Mouse (Mus musculus) heart, postnatal 36 days (tissue): ENCODE measurements around the gene Hmgcs1. TPM values are rescaled to one million over a fixed set of nuclear protein-coding genes. Genes with fewer than 3 reads are reported as not detected.
"Not testable (repeated sequence)": the region's sequence is repeated elsewhere in the genome, so short reads cannot be mapped to it uniquely, and the experiment has no call there.

Source experiments
- DNase-seq, 2 experiments: peaks; one replicate each; pipeline ENCODE4 v3.0.0; 2021 to 2022
- intact Hi-C: fragments of 180-260 bp; cut with DNase I; formaldehyde crosslinking; loops from one replicate; pipeline ENCODE4 v1.15.1; 2025
- total RNA-seq, 2 experiments: library from RNA; stranded (reverse); gene quantifications; 2 replicates each; pipeline ENCODE4 v1.2.3; 2021

The Hmgcs1 gene
- 10 to 100 TPM; 38.6 to 39.0 TPM for total RNA-seq

DNA sequence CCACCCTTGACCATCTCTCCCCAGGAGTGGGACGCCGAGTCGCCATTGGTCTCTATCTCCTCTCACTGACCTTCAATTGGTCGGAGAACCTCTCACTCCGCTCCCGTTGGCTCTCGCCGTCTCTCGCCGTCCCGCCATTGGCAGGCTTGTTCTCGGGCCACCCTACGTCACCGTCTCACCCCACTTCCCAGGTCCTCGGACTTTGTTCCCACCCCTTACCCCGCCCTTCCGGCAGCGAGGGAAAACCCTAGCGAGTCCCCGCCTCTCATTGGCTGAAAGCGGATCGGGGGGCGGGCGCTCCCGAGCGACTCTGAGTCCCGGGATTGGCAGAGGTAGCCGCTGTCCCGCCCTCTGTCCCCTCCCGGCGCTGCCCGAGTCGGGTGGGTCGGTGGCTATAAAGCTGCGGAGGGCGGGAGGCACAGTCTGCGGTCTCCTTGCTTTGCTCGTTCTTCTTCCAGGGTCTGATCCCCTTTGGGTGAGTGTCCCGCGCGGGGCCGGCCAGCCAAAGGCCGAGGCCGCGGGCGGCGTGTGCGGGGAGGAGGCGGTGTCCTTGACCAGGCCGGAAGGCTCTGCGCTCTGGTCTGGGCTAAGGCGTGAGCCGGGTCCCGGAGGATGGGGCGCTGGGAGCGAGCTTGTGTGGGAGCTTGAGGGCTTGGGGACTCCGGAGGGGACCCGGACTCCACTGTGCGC lies at the start of gene Hmgcs1:
Gene Hmgcs1 (plus strand): TSS at position 341 of the 690 bp plus-strand sequence.
- intact Hi-C loops: loop anchor here (2.0 kb wide), 1 partner anchor 101 kb away; the partner anchor contains the start of gene Zfp131
- peak; percentile 95 to 96 for DNase-seq

DNA sequence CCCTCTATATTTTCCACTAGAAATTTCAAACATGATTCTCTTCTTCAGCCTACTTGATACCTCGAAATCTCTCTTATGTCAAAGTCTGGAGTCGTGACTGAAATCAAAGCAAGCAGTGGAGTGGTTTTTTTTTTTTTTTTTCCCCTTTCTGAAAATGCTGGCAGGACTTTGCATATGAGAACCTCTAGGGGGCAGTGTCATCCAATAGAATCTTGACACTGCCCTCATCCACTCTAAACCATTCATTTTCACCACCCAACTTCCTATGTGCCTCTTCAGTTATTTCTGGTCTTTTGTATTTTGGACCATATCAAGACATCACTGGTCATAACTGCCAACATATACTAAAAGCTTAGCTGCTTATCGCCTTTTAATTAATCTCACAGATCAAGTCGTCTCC lies 49.7 kb upstream of the Hmgcs1 start:
- DNase-seq: peak in 1 of 2 experiments; percentile 23
- intact Hi-C loops: loop anchor here (2.0 to 5.0 kb wide), 2 partner anchors 82 to 160 kb away; no protein-coding TSS in a partner anchor

DNA sequence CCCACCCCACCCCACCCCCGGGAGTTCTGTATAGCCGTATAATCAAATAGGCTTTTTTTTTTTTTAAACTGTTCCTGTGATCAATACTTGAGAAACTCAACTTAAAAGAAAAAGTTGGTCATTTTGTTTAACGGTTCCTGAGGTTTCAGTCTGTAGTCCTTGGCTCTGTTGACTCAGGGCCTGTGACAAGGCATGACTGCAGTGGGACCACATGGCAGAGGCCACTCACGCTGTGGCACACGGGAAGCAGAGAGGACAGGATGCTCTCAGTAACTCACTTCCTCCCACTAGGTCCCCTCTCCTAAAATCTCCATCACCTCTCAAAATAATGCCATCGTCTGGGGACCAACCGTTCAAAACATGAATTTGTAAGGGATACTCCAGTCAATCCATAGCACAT lies 49.0 kb upstream of the Hmgcs1 start:
- intact Hi-C loops: loop anchor here (2.0 to 5.0 kb wide), 2 partner anchors 81 to 160 kb away; no protein-coding TSS in a partner anchor
- no peak for DNase-seq

DNA sequence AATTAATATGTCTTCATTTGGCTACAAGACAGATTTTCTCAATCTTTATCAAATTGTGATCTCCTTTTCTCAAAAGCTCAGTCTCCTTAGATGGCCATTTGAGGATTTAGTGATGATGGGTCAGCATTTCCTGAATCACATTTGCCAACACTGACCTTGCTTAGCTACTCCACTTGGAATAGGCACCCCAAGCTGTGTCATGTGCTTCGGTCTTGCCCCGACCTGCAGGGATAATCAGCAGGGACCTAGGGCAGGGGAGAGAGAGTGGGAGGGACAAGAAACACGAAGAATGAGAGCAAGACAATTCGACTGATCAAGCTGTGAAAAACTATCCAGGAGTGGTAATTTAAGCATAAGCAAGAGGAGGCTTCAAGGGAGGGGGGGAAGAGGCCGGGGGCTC lies 45.4 kb upstream of the Hmgcs1 start:
- no peak for DNase-seq
- intact Hi-C loops: loop anchor here (5.0 kb wide), 1 partner anchor 78 kb away; no protein-coding TSS in a partner anchor

DNA sequence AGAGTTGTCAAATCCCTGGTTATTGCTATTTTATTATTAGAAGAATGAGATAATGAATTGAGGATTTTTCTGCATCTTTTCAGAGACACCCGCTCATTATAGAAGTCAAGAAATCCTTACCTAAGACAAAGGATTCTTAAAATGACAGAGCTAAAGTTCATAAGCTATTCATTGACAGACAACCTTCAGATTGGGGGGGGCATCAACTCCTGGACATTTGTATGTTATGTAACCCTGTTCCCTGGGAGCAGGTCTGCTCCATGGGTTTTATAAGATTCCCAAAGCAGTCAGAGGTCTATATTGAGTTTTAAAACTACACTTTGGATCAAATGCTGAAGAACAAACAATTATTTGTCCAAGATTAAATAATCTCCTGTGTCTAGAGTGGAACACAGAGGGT lies 43.7 kb upstream of the Hmgcs1 start:
- intact Hi-C loops: no loop called here
- DNase-seq: no peak

DNA sequence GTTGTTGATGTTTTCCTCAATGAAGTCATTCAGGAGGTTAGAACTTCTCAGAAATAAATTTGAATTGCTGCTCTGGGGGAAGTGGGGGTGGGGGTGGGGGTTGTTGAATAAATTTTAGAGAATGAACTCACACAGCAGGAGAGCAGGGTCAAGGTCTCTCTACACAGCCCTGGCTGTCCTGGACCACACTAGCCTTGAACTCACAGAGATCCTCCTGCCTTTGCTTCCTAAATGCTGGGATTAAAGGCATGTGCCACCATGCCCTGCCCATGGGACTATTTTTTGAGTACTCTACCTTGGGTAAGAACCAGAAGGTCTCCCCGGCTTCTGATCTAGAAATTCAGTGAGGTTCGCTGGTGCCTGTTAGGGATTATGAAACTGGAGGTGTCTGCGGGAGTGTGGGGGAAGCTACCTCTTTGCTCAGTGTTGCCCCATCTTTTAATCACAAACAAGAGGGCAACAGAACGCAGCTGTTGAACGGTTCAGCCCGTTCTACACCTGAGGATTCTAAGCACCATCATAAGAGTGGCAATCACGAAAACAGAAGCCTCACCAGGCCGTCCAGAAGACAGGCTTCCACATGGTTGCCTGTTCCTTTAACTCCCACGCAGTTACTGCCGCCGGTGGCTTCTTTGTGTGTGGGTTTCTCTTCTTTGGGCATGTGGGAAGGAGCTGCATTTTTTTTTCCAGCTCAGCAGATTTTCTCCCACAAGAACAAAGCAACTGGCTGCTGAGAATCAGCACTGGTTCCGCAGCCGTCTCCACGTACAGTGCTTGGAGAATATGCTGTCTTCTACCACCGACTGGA lies 41.1 kb upstream of the Hmgcs1 start:
- intact Hi-C loops: no loop called here
- no peak for DNase-seq

DNA sequence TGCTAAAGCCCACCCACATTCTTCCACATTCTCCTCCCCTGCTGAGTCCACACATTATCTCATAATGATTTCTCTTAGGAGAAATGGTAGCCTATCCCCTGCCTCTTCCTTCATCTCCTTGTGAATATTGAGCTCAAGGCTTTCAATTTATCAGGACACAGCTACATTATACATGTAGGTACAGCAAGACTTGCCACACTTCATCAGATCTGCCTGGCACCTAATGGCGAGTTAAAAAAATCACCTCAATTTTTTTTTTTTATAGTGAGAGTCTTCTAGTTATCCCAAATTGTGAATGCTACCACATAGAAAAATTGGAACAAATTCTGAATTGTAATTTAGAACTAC lies 40.5 kb upstream of the Hmgcs1 start:
- intact Hi-C loops: no loop called here

DNA sequence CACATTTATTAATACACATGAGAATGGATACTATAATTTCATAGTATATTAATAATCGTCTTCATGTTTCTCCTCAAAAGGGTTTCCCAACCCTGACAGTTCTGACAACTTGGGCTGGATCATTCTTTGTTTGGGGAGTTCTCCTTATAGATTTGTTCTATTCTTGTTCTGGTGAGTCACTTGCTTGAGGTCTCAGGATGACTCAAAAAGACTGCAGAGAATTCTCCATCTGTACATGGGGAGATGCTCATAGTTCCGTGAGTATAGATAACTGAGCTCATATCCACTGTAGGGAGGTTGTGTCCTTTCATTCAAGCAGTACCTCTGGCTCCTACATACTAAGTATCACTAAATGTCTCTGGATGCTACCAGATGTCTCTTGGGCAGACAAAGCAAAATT lies 35.4 kb upstream of the Hmgcs1 start:
- intact Hi-C loops: no loop called here
- no peak for DNase-seq

More for the DNA sequence above, 40.5 kb upstream of the Hmgcs1 start:
- no peak for DNase-seq

DNA sequence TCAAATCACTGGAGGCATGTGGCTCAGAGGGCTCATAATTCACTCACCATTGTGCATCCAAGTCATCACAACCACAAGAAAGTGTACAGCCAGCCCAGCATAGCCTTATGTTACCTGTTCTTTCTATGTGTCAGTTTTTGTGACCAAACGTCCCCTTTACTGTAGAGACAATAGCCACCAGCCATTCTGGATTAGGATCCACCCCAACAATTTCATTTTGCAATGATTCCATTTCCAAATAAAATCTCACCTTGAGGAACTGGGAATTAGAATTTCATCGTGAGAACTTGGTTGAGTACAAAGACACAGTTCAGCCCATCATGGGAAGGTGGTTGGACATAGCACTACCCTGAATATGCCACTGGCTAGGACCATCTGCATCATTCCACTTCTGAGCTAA lies 33.9 kb upstream of the Hmgcs1 start:
- no peak for DNase-seq
- intact Hi-C loops: no loop called here

DNA sequence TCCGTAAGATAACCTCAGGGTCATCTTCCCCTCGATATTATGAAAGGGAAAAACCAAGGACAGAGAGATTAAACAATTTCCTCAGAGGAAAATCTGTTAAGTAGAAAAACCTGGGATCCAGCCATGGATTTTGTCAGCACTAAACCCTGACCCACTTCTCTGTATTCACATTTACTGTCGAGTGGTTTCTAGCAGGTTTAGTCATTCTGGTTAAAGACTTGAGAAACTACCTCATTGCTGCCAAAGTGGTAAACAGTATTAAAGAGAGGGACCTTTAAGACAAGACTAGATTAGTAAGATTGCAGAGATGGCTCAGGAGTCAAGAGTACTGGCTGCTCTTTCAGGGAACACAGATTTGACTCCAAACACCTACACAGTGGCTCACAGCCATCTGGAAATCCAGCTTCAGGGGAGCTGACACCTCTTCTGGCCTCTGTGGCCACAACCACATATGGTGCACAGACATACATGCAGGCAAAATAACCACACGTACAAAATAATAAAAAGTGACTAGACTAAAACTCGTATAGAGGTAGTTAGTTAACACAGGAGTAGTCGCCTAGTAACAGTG lies 33.2 kb upstream of the Hmgcs1 start:
- intact Hi-C loops: no loop called here
- DNase-seq: no peak

DNA sequence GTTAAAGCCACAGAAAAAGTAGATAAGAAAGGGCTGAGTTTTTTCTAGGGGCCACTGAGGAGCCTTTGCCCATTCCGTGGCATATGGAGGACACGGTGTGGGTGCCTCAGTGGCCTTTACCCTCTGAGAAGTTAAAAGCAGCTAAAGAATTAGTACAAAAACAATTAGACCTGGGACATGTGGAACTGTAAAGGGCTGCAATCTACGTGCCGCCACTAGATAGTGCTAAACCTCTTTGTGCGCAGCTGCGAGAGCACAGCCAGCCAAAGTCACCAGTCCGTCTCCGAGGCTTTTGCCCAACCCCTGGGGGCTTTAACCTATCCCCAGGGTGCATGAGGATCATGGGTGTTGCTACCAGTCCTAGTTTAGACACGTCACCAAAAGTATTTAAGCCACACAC lies 28.8 kb upstream of the Hmgcs1 start:
- DNase-seq: peak in 1 of 2 experiments; percentile 7
- intact Hi-C loops: not testable (repeated sequence)

DNA sequence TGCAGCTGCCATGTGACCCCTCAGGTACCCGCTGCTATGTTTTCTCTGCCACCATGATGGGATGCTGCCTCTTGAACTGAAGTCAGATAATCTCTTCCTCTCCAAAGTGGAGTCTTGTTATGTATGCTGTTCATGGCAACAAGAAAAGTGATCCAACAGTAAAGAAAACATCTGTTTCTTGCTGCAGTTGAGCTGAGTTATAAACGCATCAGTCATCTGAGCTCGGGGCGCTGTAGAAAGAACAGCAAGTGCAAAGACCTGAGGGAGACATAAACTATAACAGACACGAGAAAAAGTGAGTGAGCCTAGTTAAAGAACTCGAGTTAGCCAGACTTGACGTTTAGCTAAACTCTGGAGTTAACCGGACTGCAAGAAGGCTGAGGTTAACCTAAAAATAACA lies 11.4 kb upstream of the Hmgcs1 start:
- no peak for DNase-seq
- intact Hi-C loops: no loop called here

DNA sequence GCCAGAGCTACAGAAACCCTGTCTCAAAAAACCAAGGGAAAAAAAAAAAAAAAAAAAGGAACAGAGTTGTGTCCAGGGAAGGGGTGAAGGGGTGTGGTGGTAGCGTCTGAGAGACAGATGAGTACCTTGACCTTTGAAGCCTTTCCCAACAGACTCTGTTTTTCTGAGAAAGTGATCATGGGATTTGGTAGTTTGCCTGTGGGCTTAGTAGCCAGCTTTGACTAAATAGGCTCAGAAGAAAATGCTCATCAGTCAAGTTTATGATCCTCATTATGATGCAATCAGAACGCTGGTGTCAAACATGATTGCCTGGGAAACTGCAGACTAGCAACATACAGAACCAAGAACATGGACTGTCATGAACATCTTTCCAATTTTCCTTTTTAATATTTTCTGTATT lies 10.5 kb upstream of the Hmgcs1 start:
- intact Hi-C loops: no loop called here
- no peak for DNase-seq

DNA sequence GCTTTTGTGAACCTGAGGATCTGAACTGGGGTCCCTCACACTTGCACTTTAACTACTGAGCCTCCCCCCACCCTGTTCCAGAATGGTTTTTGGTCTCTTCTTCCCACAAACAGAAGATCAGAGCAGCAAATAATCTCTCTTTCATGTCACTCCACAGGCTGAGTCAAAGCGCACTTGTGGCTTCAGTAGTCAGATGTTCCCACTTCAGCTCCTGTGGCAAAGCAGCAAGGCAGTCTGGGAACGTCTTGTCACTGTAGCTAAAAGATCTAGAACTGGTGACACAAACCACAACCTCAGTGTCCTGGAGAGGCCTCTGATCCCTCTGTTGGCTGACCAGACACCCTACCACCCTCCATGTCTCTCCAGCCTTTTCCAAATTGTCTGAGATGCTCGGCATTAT lies 9.0 kb upstream of the Hmgcs1 start:
- intact Hi-C loops: no loop called here
- DNase-seq: no peak

DNA sequence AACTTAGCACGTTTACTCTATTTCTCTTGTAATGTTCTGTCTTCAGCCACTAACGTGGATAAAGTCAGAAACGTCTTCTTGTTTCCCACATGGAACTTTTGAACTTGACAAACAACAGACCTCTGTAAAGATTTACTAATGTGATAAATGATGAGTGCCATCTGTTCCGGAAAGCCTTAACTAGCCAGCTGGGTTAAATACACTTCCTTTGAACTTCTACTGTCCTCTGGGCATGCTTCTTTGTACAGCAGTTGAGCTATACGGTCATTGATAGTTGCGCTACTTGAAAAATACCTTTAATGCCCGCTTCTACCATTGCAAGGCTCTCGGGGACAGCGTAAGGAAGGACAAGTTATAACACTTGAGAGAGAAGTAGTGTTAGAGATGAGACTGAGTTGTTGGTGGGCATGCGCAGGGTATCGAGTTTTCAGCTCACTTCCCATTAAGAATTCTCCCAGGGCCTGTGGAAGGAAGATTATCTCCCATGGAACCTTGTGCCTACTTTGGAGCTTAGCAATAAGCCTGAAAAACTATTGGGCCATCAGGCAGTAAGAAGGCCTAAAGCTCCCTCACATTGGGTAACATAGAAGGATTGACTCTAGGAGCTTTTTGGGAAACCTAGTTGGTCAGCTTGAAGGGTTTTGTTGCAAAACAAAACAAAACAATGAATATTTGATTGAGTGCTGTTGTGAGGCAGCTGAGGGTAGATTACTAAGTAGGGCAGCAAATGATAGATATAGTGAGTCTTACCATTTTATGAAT lies 5.6 kb upstream of the Hmgcs1 start:
- DNase-seq: no peak
- intact Hi-C loops: no loop called here

DNA sequence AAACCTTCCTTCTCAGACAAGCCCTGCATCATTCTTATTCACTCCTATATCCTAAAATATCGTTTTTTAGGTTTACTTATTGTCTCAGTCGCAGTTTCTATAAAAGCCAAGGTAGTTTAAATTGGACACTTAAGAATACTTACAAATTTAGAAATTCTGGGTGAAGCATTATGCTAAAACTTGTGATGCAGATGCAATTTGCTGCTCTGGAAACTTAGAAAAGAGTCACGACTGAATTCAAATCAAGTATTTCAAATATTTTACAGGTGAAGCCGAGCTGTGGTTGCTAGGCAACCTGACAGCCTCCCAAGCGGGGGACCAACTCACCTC lies 505 bp upstream of the Hmgcs1 start:
- DNase-seq: no peak
- intact Hi-C loops: loop anchor here (2.0 kb wide), 1 partner anchor 101 kb away; the partner anchor contains the start of gene Zfp131

DNA sequence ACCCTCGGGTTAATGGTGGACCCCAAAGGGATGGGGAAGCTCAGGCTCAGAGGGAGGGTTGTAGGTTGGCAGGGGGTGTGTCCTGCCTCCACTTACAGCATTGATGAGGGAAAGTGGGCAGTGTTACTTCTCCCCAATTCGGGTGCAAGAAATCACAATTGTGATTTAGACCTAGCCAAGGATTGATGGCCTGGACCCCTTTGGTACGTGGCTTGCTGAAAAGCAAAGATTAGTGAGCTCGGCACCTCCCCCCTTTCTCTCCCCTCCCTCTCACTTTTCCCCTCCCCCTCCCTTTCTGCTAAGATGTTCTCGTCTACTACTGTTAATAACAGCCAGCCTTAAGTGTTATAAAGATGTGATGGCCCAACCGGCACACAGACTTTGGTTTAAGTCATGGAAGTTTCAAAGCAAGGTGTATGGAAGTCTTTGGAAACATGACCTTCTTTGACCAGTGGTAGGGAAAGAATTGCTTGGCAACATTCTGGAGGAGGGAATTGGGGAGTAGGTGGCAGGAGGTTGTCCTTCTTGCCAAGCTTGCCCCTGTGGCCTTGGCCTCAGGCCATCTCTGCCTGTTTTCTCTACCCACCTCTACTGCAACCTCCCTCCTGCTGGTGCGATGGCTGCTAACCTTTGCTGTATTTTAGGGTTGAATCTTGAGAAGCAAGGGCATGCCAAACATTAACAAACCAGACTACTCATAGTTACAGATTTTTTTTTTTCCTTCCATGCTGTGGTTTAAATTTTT lies 869 bp downstream of the Hmgcs1 start:
- no peak for DNase-seq
- intact Hi-C loops: loop anchor here (2.0 kb wide), 1 partner anchor 100 kb away; the partner anchor contains the start of gene Zfp131

DNA sequence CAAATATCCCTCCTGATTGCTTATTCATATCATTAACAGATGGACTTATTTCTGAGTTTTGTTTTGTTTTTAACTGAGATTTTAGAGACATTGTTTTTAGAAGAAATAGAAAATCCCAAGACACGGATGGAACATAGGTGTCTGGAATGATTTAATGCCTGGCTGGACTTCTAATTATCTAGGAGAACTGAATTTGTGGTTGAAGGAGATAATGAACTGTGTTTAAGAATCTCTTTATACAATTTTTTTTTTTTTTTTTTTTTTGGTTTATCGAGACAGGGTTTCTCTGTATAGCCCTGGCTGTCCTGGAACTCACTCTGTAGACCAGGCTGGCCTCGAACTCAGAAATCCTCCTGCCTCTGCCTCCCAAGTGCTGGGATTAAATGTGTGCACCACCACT lies 1.8 kb downstream of the Hmgcs1 start:
- intact Hi-C loops: loop anchor here (2.0 kb wide), 1 partner anchor 99 kb away; the partner anchor contains the start of gene Zfp131
- DNase-seq: not testable (repeated sequence)

DNA sequence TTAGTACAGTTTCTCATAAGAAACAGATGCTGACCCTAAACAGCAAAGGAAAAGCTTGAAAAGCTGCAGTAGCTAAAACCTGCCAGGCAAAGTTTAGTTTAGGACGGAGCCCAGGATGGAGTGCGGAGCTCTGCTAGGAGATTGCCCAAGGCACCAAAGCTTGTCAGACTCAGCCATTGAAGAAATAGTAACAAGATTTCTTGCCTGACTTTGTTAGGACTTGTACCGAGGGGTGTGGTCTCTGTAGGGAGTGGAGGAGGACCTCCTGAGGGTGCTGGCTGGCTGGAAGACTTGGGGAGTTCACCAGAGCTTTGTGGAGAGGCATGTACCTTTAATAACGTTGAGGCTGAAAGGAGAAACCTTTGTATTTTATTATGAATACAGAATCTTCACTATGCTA lies 5.5 kb downstream of the Hmgcs1 start:
- no peak for DNase-seq
- intact Hi-C loops: no loop called here

DNA sequence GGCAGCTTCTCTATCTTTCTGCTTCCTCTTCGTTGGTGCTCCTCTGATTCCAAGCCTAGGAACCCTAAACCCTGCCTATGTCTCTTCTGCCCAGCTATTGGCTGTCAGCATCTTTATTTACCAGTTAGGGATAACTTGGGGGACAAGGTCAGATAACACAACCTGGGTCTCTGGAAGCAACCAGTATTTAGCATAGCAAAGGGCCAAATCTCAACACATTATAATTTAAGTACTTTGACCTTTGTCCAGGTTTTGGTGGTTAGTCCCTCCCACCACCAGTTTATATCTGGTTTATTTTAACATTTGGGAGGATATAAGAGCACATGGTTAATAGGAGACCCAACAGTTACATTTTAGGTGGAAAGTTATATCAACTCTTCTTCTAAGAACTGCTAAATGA lies 6.3 kb downstream of the Hmgcs1 start:
- no peak for DNase-seq
- intact Hi-C loops: no loop called here
